Mouse (Mus musculus) hindbrain, embryonic 10.5 days (tissue): ENCODE measurements at regions not wholly inside any gene's neighbourhood (a gene's known extent, or its start where the extent isn't known, plus 50 kb on each side); places are given as distances from the start of the nearest gene placed in this dataset.
A peak's percentile ranks its signal among the peaks of the same experiment; 100 is the strongest.

Experiments
- DNase-seq: peaks from one replicate; pipeline ENCODE4 v3.0.0-alpha.2; 2017; ENCODE audit warnings: low spot score
- H3K27ac ChIP-seq: fragments of 300-500 bp; sonication (generic); 2 replicates; pipeline ENCODE4 v1.5.1; 2016; ENCODE audit warnings: mild to moderate bottlenecking, moderate library complexity
- H3K27me3 ChIP-seq: fragments of 300-500 bp; sonication (generic); 2 replicates; pipeline ENCODE4 v1.6.1; 2016; ENCODE audit warnings: mild to moderate bottlenecking; ENCODE audit not compliant: poor library complexity, insufficient read depth, severe bottlenecking
- H3K36me3 ChIP-seq: fragments of 300-500 bp; sonication (generic); 2 replicates; pipeline ENCODE4 v1.6.1; 2016; ENCODE audit warnings: mild to moderate bottlenecking, moderate library complexity
- H3K4me1 ChIP-seq: fragments of 300-500 bp; sonication (generic); replicated peaks from 2 replicates; pipeline ENCODE4 v1.6.1; 2016; ENCODE audit warnings: mild to moderate bottlenecking
- H3K4me3 ChIP-seq: fragments of 300-500 bp; sonication (generic); 2 replicates; pipeline ENCODE4 v1.5.1; 2016; ENCODE audit warnings: mild to moderate bottlenecking, moderate library complexity
- H3K9me3 ChIP-seq: fragments of 300-500 bp; sonication (generic); 2 replicates; pipeline ENCODE4 v1.6.1; 2016; ENCODE audit warnings: mild to moderate bottlenecking, moderate library complexity
- WGBS: fragments of 180-500 bp; shearing (Covaris S2); methylation state at CpG from one replicate; pipeline ENCODE4 v1.1.7; 2016; 5-methylcytosine and 5-hydroxymethylcytosine counted together

DNA sequence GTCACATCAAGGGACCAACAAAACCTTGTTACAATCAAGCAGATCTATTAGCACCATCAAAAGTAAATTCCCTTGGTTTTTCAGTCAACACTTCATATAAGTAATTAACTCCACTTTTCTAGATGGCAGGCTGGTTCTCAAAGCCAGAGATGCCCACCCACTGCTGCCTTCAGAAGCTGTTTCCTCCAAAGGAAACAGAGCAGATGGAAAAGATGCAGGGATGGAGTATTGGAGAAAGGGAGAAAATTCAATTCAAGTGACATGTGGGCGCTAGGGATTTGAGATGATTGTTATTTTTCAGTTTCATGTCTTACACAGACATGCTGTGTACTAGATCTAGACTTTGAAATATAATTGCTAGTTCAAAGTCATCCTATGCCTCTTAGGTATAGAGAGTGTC is 705.1 kb downstream of the Edem1 start:
- 67% methylated on average over 1 of the region's 1 CpGs for WGBS
- Histone ChIP-seq H3K36me3 (no peaks in the 10 kb centered on the region), H3K4me3 (no peak overlapping the region), H3K4me1 (no peaks in the 10 kb centered on the region), H3K27me3 (no peaks in the 10 kb centered on the region), H3K9me3 (no peaks in the 10 kb centered on the region), H3K27ac (no peak overlapping the region)
- DNase-seq = no peak

DNA sequence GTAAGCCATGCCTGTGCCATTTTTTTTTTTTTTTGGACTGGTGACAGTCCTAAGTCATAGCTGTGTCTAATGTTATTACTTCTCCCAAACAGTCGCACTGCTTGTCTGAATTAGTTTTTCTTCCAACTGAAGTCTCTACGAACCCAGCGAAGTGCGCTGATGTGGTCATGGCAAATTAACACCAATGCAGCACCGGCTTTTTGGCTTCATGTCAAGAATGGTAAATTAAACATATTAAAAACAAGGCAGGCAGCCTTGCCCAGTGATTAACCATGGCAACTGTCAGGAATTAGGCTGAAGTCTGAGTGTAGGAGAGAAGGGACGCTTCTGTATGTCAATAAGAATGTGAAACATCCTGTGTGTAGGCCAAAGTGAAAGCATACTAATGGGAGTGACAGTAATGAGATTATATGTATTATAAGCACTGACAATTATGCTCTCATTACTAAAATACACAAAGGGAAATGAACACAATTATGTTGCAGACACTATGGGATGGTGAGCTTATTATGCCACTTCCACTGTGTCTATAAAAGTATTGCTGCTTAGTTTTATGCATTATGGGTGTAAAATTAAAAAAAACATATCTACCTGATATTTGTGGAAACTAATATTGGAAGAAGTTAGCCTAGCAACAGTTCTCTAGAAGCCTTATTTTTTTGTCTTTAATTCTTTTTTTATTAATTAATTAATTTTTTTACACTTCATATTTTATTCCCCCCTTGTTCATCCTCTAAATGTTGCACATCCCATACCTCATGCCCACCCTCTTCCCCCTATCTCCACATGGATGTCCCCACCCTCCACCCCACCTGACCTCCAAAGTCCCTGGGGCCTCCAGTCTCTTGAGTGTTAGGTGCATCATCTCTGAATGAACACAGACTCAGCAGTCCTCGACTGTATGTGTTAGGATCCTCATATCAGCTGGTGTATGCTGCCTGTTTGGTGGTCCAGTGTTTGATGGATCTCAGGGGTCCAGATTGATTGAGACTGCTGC is 714.8 kb downstream of the Edem1 start:
- Histone ChIP-seq H3K27ac (no peak overlapping the region), H3K9me3 (no peaks in the 10 kb centered on the region), H3K4me3 (no peak overlapping the region), H3K36me3 (no peaks in the 10 kb centered on the region), H3K4me1 (no peaks in the 10 kb centered on the region), H3K27me3 (no peaks in the 10 kb centered on the region)
- 41% methylated on average over 7 of the region's 7 CpGs for WGBS
- peak; percentile 11 for DNase-seq

DNA sequence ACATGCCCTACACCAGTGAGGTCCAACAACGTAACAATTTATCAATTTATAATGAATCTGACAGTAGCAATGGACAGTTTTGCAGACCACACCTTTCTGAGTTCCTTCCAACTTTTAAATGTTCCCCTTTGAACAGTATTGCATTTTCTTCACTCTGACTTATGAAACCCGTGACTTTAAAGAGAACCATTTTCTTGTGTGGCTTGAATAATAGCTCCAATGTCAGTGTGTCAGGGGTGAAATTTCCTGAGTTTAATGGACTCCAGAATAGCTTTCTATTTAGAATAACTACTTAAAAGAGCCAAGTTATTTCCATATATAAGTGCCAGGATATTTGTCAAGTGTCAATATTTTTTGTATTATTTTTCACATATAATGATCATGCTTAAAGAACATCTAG is 723.9 kb downstream of the Edem1 start:
- H3K36me3 ChIP-seq = no peaks in the 10 kb centered on the region
- H3K27me3 ChIP-seq = no peaks in the 10 kb centered on the region
- no peaks in the 10 kb centered on the region for H3K9me3 ChIP-seq
- no peak overlapping the region for H3K4me3 ChIP-seq
- WGBS = 89% methylated on average over 2 of the region's 2 CpGs
- no peak for DNase-seq
- H3K27ac ChIP-seq = no peak overlapping the region
- H3K4me1 ChIP-seq = no peaks in the 10 kb centered on the region
